Mouse (Mus musculus): Measurements from ENCODE around the gene Cask. TPM values are rescaled to one million over a fixed set of nuclear protein-coding genes. Genes with fewer than 3 reads are reported as not detected.

Gene Cask
- polyA plus RNA-seq (2012; ENCODE audit: low replicate concordance) = 0.53 and 3.3 TPM in 2 replicates

GRCm38 (mm10) chrX:13851285-13851684 is at the start of gene Cask:
Gene Cask (minus strand): TSS chrX:13851367.

GRCm38 (mm10) chrX:13661063-13661462 is 190.1 kb downstream of the Cask start, which contains the start of gene Gpr82:
Gene Gpr82 (plus strand): TSS chrX:13661363.

GRCm38 (mm10) chrX:13631599-13632283 is 219.4 kb downstream of the Cask start, which contains the start of gene Gpr34:
Gene Gpr34 (plus strand): TSS chrX:13632089.

Other genes starting within 250 kb of the Cask start
- 0.18 and 0.88 TPM in 2 replicates for gene Gpr34, start 219.3 kb downstream of the Cask start, polyA plus RNA-seq (2012; ENCODE audit: low replicate concordance)
- 0.09 TPM in 1 of 2 replicates, not detected in the other for gene Gpr82, start 190.0 kb downstream of the Cask start, polyA plus RNA-seq (2012; ENCODE audit: low replicate concordance)